Mouse (Mus musculus): ENCODE measurements at regions not wholly inside any gene's neighbourhood (a gene's known extent, or its start where the extent isn't known, plus 50 kb on each side); places are given as distances from the start of the nearest gene placed in this dataset.

- no peak for DNase-seq
- H3K4me3 ChIP-seq (ENCODE audit: low read depth, low read length): no peak overlapping the region
- H3K4me1 ChIP-seq (ENCODE audit: insufficient read depth): no peaks in the 10 kb centered on the region
- no peak overlapping the region for H3K9ac ChIP-seq
- no peaks in the 10 kb centered on the region for H3K36me3 ChIP-seq (ENCODE audit: insufficient read depth)
- H3K9me3 ChIP-seq (ENCODE audit: low read depth, low read length): no peaks in the 10 kb centered on the region
- H3K27me3 ChIP-seq (ENCODE audit: insufficient read depth, low read length): no peaks in the 10 kb centered on the region
- no peak for TF ChIP-seq CTCF (IDR thresholded peaks at IDR 0.05; ENCODE audit: low read depth)
- no peak for ATAC-seq (ENCODE audit: insufficient read depth)
- H3K27ac ChIP-seq (ENCODE audit: low read depth): no peak overlapping the region
- no peak overlapping the region for H3K4me2 ChIP-seq
Observed at GRCm38 (mm10) chr15:90309664-90310063, 85.6 kb downstream of the Alg10b start.

DNA sequence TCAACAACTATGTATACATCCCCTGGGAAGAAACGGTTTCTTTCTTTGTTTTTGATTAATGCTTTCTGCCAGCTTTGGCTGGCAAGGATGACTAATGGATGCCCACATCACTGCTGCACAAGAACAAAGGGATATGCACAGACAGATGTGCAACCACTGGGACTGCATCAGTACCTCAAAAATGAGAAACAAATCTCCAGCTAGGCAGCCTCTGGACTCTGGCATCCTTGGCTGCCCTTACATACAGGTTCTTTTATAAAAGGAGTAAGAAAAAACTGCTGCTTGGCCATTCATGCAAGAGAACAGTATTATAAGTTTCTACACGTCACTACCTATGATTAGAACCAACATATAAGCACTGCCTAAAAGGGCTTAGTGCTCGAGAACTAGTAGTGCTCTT is 97.7 kb downstream of the Alg10b start:
- Histone ChIP-seq H3K27me3 (ENCODE audit: insufficient read depth, low read length) (no peaks in the 10 kb centered on the region), H3K4me3 (ENCODE audit: low read depth, low read length) (no peak overlapping the region), H3K36me3 (ENCODE audit: insufficient read depth) (no peaks in the 10 kb centered on the region), H3K27ac (ENCODE audit: low read depth) (no peak overlapping the region), H3K4me1 (ENCODE audit: insufficient read depth) (no peaks in the 10 kb centered on the region), H3K4me2 (no peak overlapping the region), H3K9me3 (ENCODE audit: low read depth, low read length) (no peaks in the 10 kb centered on the region), H3K9ac (no peak overlapping the region)
- TF ChIP-seq CTCF (IDR thresholded peaks at IDR 0.05; ENCODE audit: low read depth): no peak
- ATAC-seq (ENCODE audit: insufficient read depth) (no peak), DNase-seq (no peak)
- WGBS: 50% methylated on average over 3 of the region's 3 CpGs

- H3K9me3 ChIP-seq (ENCODE audit: low read depth, low read length): no peaks in the 10 kb centered on the region
- peaks cover 3% of the 10 kb centered on the region; the same call in 1 of the 2 replicates for H3K4me1 ChIP-seq (ENCODE audit: insufficient read depth)
- no peaks in the 10 kb centered on the region for H3K36me3 ChIP-seq (ENCODE audit: insufficient read depth)
- DNase-seq (peak; percentile 51), ATAC-seq (ENCODE audit: insufficient read depth) (peak; percentile 79; the same call in 1 of the 2 replicates)
- 21% methylated on average over 4 of the region's 4 CpGs for WGBS
- H3K4me2 ChIP-seq: no peak overlapping the region
- H3K27ac ChIP-seq (ENCODE audit: low read depth): no peak overlapping the region
- TF ChIP-seq CTCF (IDR thresholded peaks at IDR 0.05; ENCODE audit: low read depth): no peak
- H3K27me3 ChIP-seq (ENCODE audit: insufficient read depth, low read length): no peaks in the 10 kb centered on the region
- H3K4me3 ChIP-seq (ENCODE audit: low read depth, low read length): no peak overlapping the region
- no peak overlapping the region for H3K9ac ChIP-seq
Observed at GRCm38 (mm10) chr15:90333275-90333674, 109.2 kb downstream of the Alg10b start.

DNA sequence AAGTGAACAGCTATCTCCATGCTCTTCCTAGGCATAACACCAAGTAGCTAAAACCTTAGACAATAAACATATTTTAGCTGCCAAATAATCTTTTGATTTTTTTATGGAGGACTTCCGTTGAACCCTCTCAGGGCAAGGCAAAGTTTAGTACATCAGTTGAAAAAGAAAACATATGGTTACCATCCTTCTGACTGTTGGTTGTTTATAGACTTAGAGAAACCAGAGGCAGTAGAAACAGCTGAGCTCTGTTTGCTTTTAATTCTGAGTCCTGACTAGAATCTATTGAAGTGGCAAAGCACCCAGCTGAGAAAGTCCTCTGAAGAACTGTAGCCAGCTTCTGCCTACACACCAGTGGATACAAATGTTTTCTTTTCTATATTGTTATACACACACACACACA is 109.7 kb downstream of the Alg10b start:
- ATAC-seq (ENCODE audit: insufficient read depth): peak; percentile 89

GRCm38 (mm10) chr15:90334406-90334805 is 110.3 kb downstream of the Alg10b start:
- Histone ChIP-seq H3K4me1 (ENCODE audit: insufficient read depth) (peaks cover 3% of the 10 kb centered on the region; the same call in 1 of the 2 replicates), H3K4me3 (ENCODE audit: low read depth, low read length) (no peak overlapping the region), H3K9me3 (ENCODE audit: low read depth, low read length) (no peaks in the 10 kb centered on the region), H3K4me2 (no peak overlapping the region), H3K36me3 (ENCODE audit: insufficient read depth) (no peaks in the 10 kb centered on the region), H3K27me3 (ENCODE audit: insufficient read depth, low read length) (no peaks in the 10 kb centered on the region), H3K9ac (no peak overlapping the region), H3K27ac (ENCODE audit: low read depth) (no peak overlapping the region)
- ATAC-seq (ENCODE audit: insufficient read depth): no peak
- 67% methylated on average over 4 of the region's 4 CpGs for WGBS
- no peak for TF ChIP-seq CTCF (IDR thresholded peaks at IDR 0.05; ENCODE audit: low read depth)
- DNase-seq: no peak

More for the DNA sequence above, 109.7 kb downstream of the Alg10b start:
- Histone ChIP-seq H3K36me3 (ENCODE audit: insufficient read depth) (no peaks in the 10 kb centered on the region), H3K4me1 (ENCODE audit: insufficient read depth) (peaks cover 3% of the 10 kb centered on the region; the same call in 1 of the 2 replicates), H3K27me3 (ENCODE audit: insufficient read depth, low read length) (no peaks in the 10 kb centered on the region), H3K9me3 (ENCODE audit: low read depth, low read length) (no peaks in the 10 kb centered on the region), H3K9ac (no peak overlapping the region), H3K4me2 (no peak overlapping the region), H3K27ac (ENCODE audit: low read depth) (no peak overlapping the region), H3K4me3 (ENCODE audit: low read depth, low read length) (no peak overlapping the region)
- peak; percentile 78 for DNase-seq
- WGBS: 13% methylated on average over 1 of the region's 1 CpGs
- TF ChIP-seq CTCF (IDR thresholded peaks at IDR 0.05; ENCODE audit: low read depth): no peak

- peaks cover 3% of the 10 kb centered on the region; the same call in 1 of the 2 replicates for H3K4me1 ChIP-seq (ENCODE audit: insufficient read depth)
- no peak overlapping the region for H3K27ac ChIP-seq (ENCODE audit: low read depth)
- DNase-seq: peak; percentile 41
- H3K27me3 ChIP-seq (ENCODE audit: insufficient read depth, low read length): no peaks in the 10 kb centered on the region
- ATAC-seq (ENCODE audit: insufficient read depth): no peak
- H3K4me3 ChIP-seq (ENCODE audit: low read depth, low read length): no peak overlapping the region
- no peak for TF ChIP-seq CTCF (IDR thresholded peaks at IDR 0.05; ENCODE audit: low read depth)
- no peaks in the 10 kb centered on the region for H3K36me3 ChIP-seq (ENCODE audit: insufficient read depth)
- H3K9ac ChIP-seq: no peak overlapping the region
- H3K4me2 ChIP-seq: no peak overlapping the region
- H3K9me3 ChIP-seq (ENCODE audit: low read depth, low read length): no peaks in the 10 kb centered on the region
- WGBS: 63% methylated on average over 7 of the region's 7 CpGs
Observed at GRCm38 (mm10) chr15:90335506-90335905, 111.4 kb downstream of the Alg10b start.

GRCm38 (mm10) chr15:90340089-90340488 is 116.0 kb downstream of the Alg10b start:
- Histone ChIP-seq H3K36me3 (ENCODE audit: insufficient read depth) (no peaks in the 10 kb centered on the region), H3K9ac (no peak overlapping the region), H3K4me3 (ENCODE audit: low read depth, low read length) (no peak overlapping the region), H3K4me2 (no peak overlapping the region), H3K9me3 (ENCODE audit: low read depth, low read length) (no peaks in the 10 kb centered on the region), H3K27ac (ENCODE audit: low read depth) (no peak overlapping the region), H3K4me1 (ENCODE audit: insufficient read depth) (no peaks in the 10 kb centered on the region), H3K27me3 (ENCODE audit: insufficient read depth, low read length) (no peaks in the 10 kb centered on the region)
- TF ChIP-seq CTCF (IDR thresholded peaks at IDR 0.05; ENCODE audit: low read depth): no peak
- no peak for DNase-seq
- no peak for ATAC-seq (ENCODE audit: insufficient read depth)
- WGBS: 74% methylated on average over 1 of the region's 1 CpGs

DNA sequence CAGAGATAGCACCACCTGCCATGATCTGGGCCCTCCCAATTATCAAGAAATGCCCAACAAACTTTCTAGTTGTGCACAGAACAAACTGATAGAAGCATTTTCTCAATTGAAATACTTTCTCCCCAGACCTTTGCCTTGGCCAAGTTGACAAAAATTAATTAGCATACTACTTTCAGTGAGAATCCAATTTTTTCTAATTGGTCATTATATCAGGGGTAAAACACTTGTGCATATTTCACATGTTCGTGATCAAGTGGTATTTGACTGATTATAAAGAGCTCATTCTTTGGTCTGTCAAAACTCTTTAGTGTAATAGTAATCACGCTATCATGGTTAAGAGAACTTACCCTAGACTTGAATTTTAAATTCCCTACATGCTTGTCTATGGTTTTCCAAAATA is 117.2 kb downstream of the Alg10b start:
- H3K27ac ChIP-seq (ENCODE audit: low read depth): no peak overlapping the region
- no peak overlapping the region for H3K4me3 ChIP-seq (ENCODE audit: low read depth, low read length)
- H3K27me3 ChIP-seq (ENCODE audit: insufficient read depth, low read length): no peaks in the 10 kb centered on the region
- 82% methylated on average over 2 of the region's 2 CpGs for WGBS
- H3K36me3 ChIP-seq (ENCODE audit: insufficient read depth): no peaks in the 10 kb centered on the region
- no peak for TF ChIP-seq CTCF (IDR thresholded peaks at IDR 0.05; ENCODE audit: low read depth)
- H3K9me3 ChIP-seq (ENCODE audit: low read depth, low read length): no peaks in the 10 kb centered on the region
- no peaks in the 10 kb centered on the region for H3K4me1 ChIP-seq (ENCODE audit: insufficient read depth)
- DNase-seq: no peak
- no peak overlapping the region for H3K4me2 ChIP-seq
- no peak for ATAC-seq (ENCODE audit: insufficient read depth)
- no peak overlapping the region for H3K9ac ChIP-seq
